Mouse (Mus musculus) heart, embryonic 14.5 days (tissue): ENCODE measurements around the gene F8a. TPM values are rescaled to one million over a fixed set of nuclear protein-coding genes. Genes with fewer than 3 reads are reported as not detected.
"Not testable (repeated sequence)": the region's sequence is repeated elsewhere in the genome, so short reads cannot be mapped to it uniquely, and the experiment has no call there.

Source experiments
- ATAC-seq: fragments of 200-750 bp; cut with Nextera tagmentation; 2 replicates; pipeline ENCODE4 v1.8.0; 2017; ENCODE audit warnings: low read depth, moderate TSS enrichment; ENCODE audit not compliant: insufficient number of reproducible peaks, insufficient read depth, low FRiP score
- H3K27ac ChIP-seq, 2 experiments: fragments of 200-500 bp in 1 of 2; fragments of 300-500 bp in 1 of 2; sonication (generic) in 1 of 2; replicated peaks in 1 of 2; 2 replicates each; pipeline ENCODE4 v1.5.1; 2012 to 2014; ENCODE audit warnings: low read depth in 2 of 2, low read length in 2 of 2, control low read depth in 1 of 2, mild to moderate bottlenecking in 1 of 2, mixed read lengths in 1 of 2; ENCODE audit not compliant: control insufficient read depth in 1 of 2, insufficient read depth in 1 of 2
- H3K27me3 ChIP-seq: fragments of 300-500 bp; sonication (generic); 2 replicates; pipeline ENCODE4 v1.6.1; 2014; ENCODE audit warnings: mild to moderate bottlenecking, low read length, control low read depth; ENCODE audit not compliant: control insufficient read depth, insufficient read depth
- H3K36me3 ChIP-seq: fragments of 300-500 bp; sonication (generic); 2 replicates; pipeline ENCODE4 v1.6.1; 2014; ENCODE audit warnings: mild to moderate bottlenecking, control low read depth, low read length, mixed read lengths; ENCODE audit not compliant: control insufficient read depth, insufficient read depth
- H3K4me1 ChIP-seq, 2 experiments: fragments of 200-500 bp in 1 of 2; fragments of 300-500 bp in 1 of 2; sonication (generic) in 1 of 2; 2 replicates each; pipeline ENCODE4 v1.6.1; 2012 to 2014; ENCODE audit warnings: low read length in 2 of 2, control low read depth in 1 of 2, mixed read lengths in 1 of 2; ENCODE audit not compliant: control insufficient read depth in 2 of 2, insufficient read depth in 2 of 2
- H3K4me2 ChIP-seq: fragments of 300-500 bp; sonication (generic); 2 replicates; pipeline ENCODE4 v1.6.1; 2014; ENCODE audit warnings: mild to moderate bottlenecking, low read length
- H3K4me3 ChIP-seq, 2 experiments: fragments of 200-500 bp in 1 of 2; fragments of 300-500 bp in 1 of 2; sonication (generic) in 1 of 2; 2 replicates each; pipeline ENCODE4 v1.5.1; 2012 to 2014; ENCODE audit warnings: low read length in 2 of 2, mild to moderate bottlenecking in 2 of 2, control low read depth in 1 of 2, low read depth in 1 of 2, moderate library complexity in 1 of 2; ENCODE audit not compliant: control insufficient read depth in 1 of 2, insufficient read depth in 1 of 2
- H3K9ac ChIP-seq: fragments of 300-500 bp; sonication (generic); 2 replicates; pipeline ENCODE4 v1.6.1; 2014; ENCODE audit warnings: mild to moderate bottlenecking, low read length
- H3K9me3 ChIP-seq: fragments of 300-500 bp; sonication (generic); 2 replicates; pipeline ENCODE4 v1.6.1; 2016; ENCODE audit warnings: low read length, control low read depth; ENCODE audit not compliant: control insufficient read depth
- WGBS: fragments of 180-500 bp; shearing (Covaris S2); extraction: QIAGEN DNeasy Blood & Tissue Kit; methylation state at CpG from one replicate; pipeline ENCODE4 v1.1.7; 2014; 5-methylcytosine and 5-hydroxymethylcytosine counted together
- polyA plus RNA-seq: library from polyadenylated mRNA; unstranded; fragments of >200 nt; fragmentation: Nextera tagmentation; extraction: Ambion mirVana; gene quantifications from 2 replicates; pipeline ENCODE4 v1.2.1, GENCODE M21; 2014

The F8a gene
- polyA plus RNA-seq, 1 experiment from 2014 or later = 10.0 TPM

GRCm38 (mm10) chrX:73262428-73262827, 34.3 kb downstream of the F8a start:
- not testable (repeated sequence) for H3K4me1 ChIP-seq, H3K4me3 ChIP-seq, H3K9ac ChIP-seq, H3K27ac ChIP-seq, H3K36me3 ChIP-seq, H3K9me3 ChIP-seq, H3K4me2 ChIP-seq, H3K27me3 ChIP-seq, ATAC-seq
- 79% methylated on average over 1 of the region's 2 CpGs for WGBS

GRCm38 (mm10) chrX:73265270-73265669, 37.2 kb downstream of the F8a start, which contains the start of gene Xlr3c:
Gene Xlr3c, minus strand, starts transcription at chrX:73265390.
- not testable (repeated sequence) for H3K36me3 ChIP-seq, H3K9me3 ChIP-seq, H3K27ac ChIP-seq, H3K9ac ChIP-seq, H3K4me3 ChIP-seq, H3K4me1 ChIP-seq, ATAC-seq, H3K27me3 ChIP-seq, H3K4me2 ChIP-seq
- 85% methylated on average over 14 of the region's 14 CpGs for WGBS

Other genes with a start within 250 kb of the F8a start
- 4.6 and 4.9 TPM in 2 replicates for gene Zfp185, start 241.0 kb upstream of the F8a start, polyA plus RNA-seq
- 0.11 TPM in 1 of 2 replicates, not detected in the other for gene Pnma5, start 191.2 kb upstream of the F8a start, polyA plus RNA-seq
- gene Pnma3, start 163.5 kb upstream of the F8a start, polyA plus RNA-seq = not detected in 2 replicates
- 1.8 TPM in 1 of 2 replicates, not detected in the other for gene Xlr4a, start 145.8 kb upstream of the F8a start, polyA plus RNA-seq
- 1.4 TPM in 2 replicates for gene Xlr3a, start 131.2 kb upstream of the F8a start, polyA plus RNA-seq
- gene Gm14685, start 111.2 kb upstream of the F8a start, polyA plus RNA-seq = not detected in 2 replicates
- not detected in 2 replicates for gene Xlr5b, start 79.5 kb upstream of the F8a start, polyA plus RNA-seq
- gene DXBay18, start 78.8 kb upstream of the F8a start, polyA plus RNA-seq = not detected in 2 replicates
- not detected in 2 replicates for gene Spin2d, start 51.3 kb upstream of the F8a start, polyA plus RNA-seq
- gene Xlr3b, start 36.1 kb upstream of the F8a start, polyA plus RNA-seq = 2.7 and 11.9 TPM in 2 replicates
- gene Xlr4b, start 14.0 kb upstream of the F8a start, polyA plus RNA-seq = 0.26 and 2.3 TPM in 2 replicates
- gene Xlr4c, start 14.8 kb downstream of the F8a start, polyA plus RNA-seq = 0.35 TPM in 1 of 2 replicates, not detected in the other
- not detected in 2 replicates for gene Xlr3c, start 37.1 kb downstream of the F8a start, polyA plus RNA-seq
- 0.14 TPM in 1 of 2 replicates, not detected in the other for gene Xlr5a, start 64.7 kb downstream of the F8a start, polyA plus RNA-seq
- not detected in 2 replicates for gene Xlr5c, start 64.7 kb downstream of the F8a start, polyA plus RNA-seq
- gene Gm45015, start 108.5 kb downstream of the F8a start, polyA plus RNA-seq = not detected in 2 replicates
- gene Zfp275, start 114.3 kb downstream of the F8a start, polyA plus RNA-seq = 10.2 and 11.0 TPM in 2 replicates
- not detected in 2 replicates for gene Gm18336, start 170.4 kb downstream of the F8a start, polyA plus RNA-seq
- gene Zfp92, start 182.8 kb downstream of the F8a start, polyA plus RNA-seq = not detected in 2 replicates
- gene Trex2, start 207.1 kb downstream of the F8a start, polyA plus RNA-seq = not detected in 2 replicates
- 42.0 and 43.2 TPM in 2 replicates for gene Haus7, start 230.8 kb downstream of the F8a start, polyA plus RNA-seq